Mouse (Mus musculus) heart, embryonic 14.5 days (tissue): ENCODE results near the gene Myof. TPM values are rescaled to one million over a fixed set of nuclear protein-coding genes. Genes with fewer than 3 reads are reported as not detected.

ENCODE experiments used
- ATAC-seq: fragments of 200-750 bp; cut with Nextera tagmentation; 2 replicates; pipeline ENCODE4 v1.8.0; 2017; ENCODE audit warnings: low read depth, moderate TSS enrichment; ENCODE audit not compliant: insufficient number of reproducible peaks, insufficient read depth, low FRiP score
- H3K27ac ChIP-seq, 2 experiments: fragments of 200-500 bp in 1 of 2; fragments of 300-500 bp in 1 of 2; sonication (generic) in 1 of 2; replicated peaks in 1 of 2; 2 replicates each; pipeline ENCODE4 v1.5.1; 2012 to 2014; ENCODE audit warnings: low read depth in 2 of 2, low read length in 2 of 2, control low read depth in 1 of 2, mild to moderate bottlenecking in 1 of 2, mixed read lengths in 1 of 2; ENCODE audit not compliant: control insufficient read depth in 1 of 2, insufficient read depth in 1 of 2
- H3K27me3 ChIP-seq: fragments of 300-500 bp; sonication (generic); 2 replicates; pipeline ENCODE4 v1.6.1; 2014; ENCODE audit warnings: mild to moderate bottlenecking, low read length, control low read depth; ENCODE audit not compliant: control insufficient read depth, insufficient read depth
- H3K36me3 ChIP-seq: fragments of 300-500 bp; sonication (generic); 2 replicates; pipeline ENCODE4 v1.6.1; 2014; ENCODE audit warnings: mild to moderate bottlenecking, control low read depth, low read length, mixed read lengths; ENCODE audit not compliant: control insufficient read depth, insufficient read depth
- H3K4me1 ChIP-seq, 2 experiments: fragments of 200-500 bp in 1 of 2; fragments of 300-500 bp in 1 of 2; sonication (generic) in 1 of 2; 2 replicates each; pipeline ENCODE4 v1.6.1; 2012 to 2014; ENCODE audit warnings: low read length in 2 of 2, control low read depth in 1 of 2, mixed read lengths in 1 of 2; ENCODE audit not compliant: control insufficient read depth in 2 of 2, insufficient read depth in 2 of 2
- H3K4me2 ChIP-seq: fragments of 300-500 bp; sonication (generic); 2 replicates; pipeline ENCODE4 v1.6.1; 2014; ENCODE audit warnings: mild to moderate bottlenecking, low read length
- H3K4me3 ChIP-seq, 2 experiments: fragments of 200-500 bp in 1 of 2; fragments of 300-500 bp in 1 of 2; sonication (generic) in 1 of 2; 2 replicates each; pipeline ENCODE4 v1.5.1; 2012 to 2014; ENCODE audit warnings: low read length in 2 of 2, mild to moderate bottlenecking in 2 of 2, control low read depth in 1 of 2, low read depth in 1 of 2, moderate library complexity in 1 of 2; ENCODE audit not compliant: control insufficient read depth in 1 of 2, insufficient read depth in 1 of 2
- H3K9ac ChIP-seq: fragments of 300-500 bp; sonication (generic); 2 replicates; pipeline ENCODE4 v1.6.1; 2014; ENCODE audit warnings: mild to moderate bottlenecking, low read length
- H3K9me3 ChIP-seq: fragments of 300-500 bp; sonication (generic); 2 replicates; pipeline ENCODE4 v1.6.1; 2016; ENCODE audit warnings: low read length, control low read depth; ENCODE audit not compliant: control insufficient read depth
- WGBS: fragments of 180-500 bp; shearing (Covaris S2); extraction: QIAGEN DNeasy Blood & Tissue Kit; methylation state at CpG from one replicate; pipeline ENCODE4 v1.1.7; 2014; 5-methylcytosine and 5-hydroxymethylcytosine counted together
- polyA plus RNA-seq: library from polyadenylated mRNA; unstranded; fragments of >200 nt; fragmentation: Nextera tagmentation; extraction: Ambion mirVana; gene quantifications from 2 replicates; pipeline ENCODE4 v1.2.1, GENCODE M21; 2014

Myof gene
- polyA plus RNA-seq, 1 experiment from 2014 or later: 5.3 TPM

DNA sequence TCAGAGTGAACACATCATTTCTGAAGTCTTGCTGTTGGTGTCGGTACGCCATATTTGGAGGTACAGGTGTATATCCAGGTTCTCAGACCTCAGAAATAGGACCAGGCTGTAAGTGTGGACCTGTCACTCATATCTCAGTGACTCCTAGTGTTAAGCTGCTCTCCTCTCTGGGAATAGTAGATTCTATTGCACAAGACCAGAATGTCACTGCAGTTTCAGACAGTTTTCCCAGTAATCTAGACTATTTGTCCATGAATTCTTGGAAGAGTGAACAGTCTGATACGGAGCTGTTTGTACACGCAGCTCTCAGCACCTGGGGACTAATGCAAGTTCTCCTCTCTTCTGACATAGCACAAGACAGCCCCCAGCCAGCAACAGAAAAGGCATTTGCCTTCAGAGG is 42.4 kb downstream of the Myof start:
- ATAC-seq: no peak
- peaks cover 11% of the 10 kb centered on the region in 2 experiments for H3K4me1 ChIP-seq
- H3K4me2 ChIP-seq: no peak overlapping the region
- no peak overlapping the region for H3K4me3 ChIP-seq
- H3K36me3 ChIP-seq: no peaks in the 10 kb centered on the region
- 91% methylated on average over 4 of the region's 4 CpGs for WGBS
- H3K27ac ChIP-seq: no peak overlapping the region
- no peaks in the 10 kb centered on the region for H3K27me3 ChIP-seq
- no peaks in the 10 kb centered on the region for H3K9me3 ChIP-seq
- H3K9ac ChIP-seq: no peak overlapping the region

DNA sequence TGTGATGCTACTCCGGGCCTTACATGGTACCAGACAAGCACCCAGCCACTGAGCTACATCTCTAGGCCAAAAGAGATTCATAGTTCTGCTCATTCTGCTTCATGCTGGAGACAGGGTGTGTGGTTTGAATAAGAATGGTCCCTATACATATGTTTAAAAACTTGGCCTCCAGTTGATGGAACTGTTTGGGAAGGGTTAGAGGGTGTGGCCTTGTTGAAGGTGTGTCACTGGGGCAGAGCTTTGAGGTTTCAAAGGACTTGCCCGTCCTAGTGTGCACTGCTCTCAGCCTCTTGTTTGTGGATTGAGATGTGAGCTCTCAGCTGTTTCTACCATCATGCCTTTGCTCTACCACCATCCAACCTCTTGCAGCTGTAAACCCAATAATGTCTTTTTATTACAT is 43.4 kb downstream of the Myof start:
- peaks cover 10 to 11% of the 10 kb centered on the region in 2 experiments for H3K4me1 ChIP-seq
- no peak overlapping the region for H3K4me3 ChIP-seq
- no peak overlapping the region for H3K9ac ChIP-seq
- H3K4me2 ChIP-seq: no peak overlapping the region
- H3K27me3 ChIP-seq: no peaks in the 10 kb centered on the region
- no peak for ATAC-seq
- no peaks in the 10 kb centered on the region for H3K9me3 ChIP-seq
- no peaks in the 10 kb centered on the region for H3K36me3 ChIP-seq
- no peak overlapping the region for H3K27ac ChIP-seq
- 90% methylated on average over 2 of the region's 2 CpGs for WGBS

- no peak overlapping the region for H3K27ac ChIP-seq
- peaks cover 2 to 10% of the 10 kb centered on the region in 2 experiments; a peak in 2 of 4 replicates for H3K4me1 ChIP-seq
- no peaks in the 10 kb centered on the region for H3K36me3 ChIP-seq
- H3K4me2 ChIP-seq: no peak overlapping the region
- 79% methylated on average over 3 of the region's 3 CpGs for WGBS
- ATAC-seq: no peak
- H3K9me3 ChIP-seq: no peaks in the 10 kb centered on the region
- no peaks in the 10 kb centered on the region for H3K27me3 ChIP-seq
- H3K9ac ChIP-seq: no peak overlapping the region
- no peak overlapping the region for H3K4me3 ChIP-seq
Measured at GRCm38 (mm10) chr19:37994301-37994700, 49.1 kb downstream of the Myof start.

DNA sequence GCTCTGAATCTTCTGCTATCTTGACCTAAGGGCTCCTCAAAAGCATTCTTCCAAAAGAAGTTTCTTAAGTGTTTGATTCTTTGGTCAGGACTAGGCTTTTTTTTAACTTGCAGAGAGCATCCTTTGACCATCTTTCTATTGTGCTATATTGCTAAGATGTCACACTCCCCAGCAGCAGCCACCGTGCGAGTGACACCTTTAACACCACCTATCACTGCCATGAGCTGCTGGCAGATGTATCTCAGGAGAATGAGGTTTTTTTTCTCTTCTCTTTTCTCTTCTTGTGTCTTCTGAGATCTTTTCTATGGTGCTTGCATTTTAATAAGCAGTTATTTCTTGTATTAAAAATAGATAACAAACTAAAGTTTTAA is 51.2 kb downstream of the Myof start:
- 0 out of 2 replicates have a peak overlapping the region, but pooled peaks have one; percentile 8 for H3K4me2 ChIP-seq
- no peaks in the 10 kb centered on the region for H3K27me3 ChIP-seq
- 45% methylated on average over 2 of the region's 2 CpGs for WGBS
- H3K9ac ChIP-seq: no peak overlapping the region
- H3K4me3 ChIP-seq: no peak overlapping the region
- H3K27ac ChIP-seq: no peak overlapping the region
- no peaks in the 10 kb centered on the region for H3K9me3 ChIP-seq
- peaks cover 2 to 10% of the 10 kb centered on the region in 2 experiments; a peak in 2 of 4 replicates for H3K4me1 ChIP-seq
- no peak for ATAC-seq
- no peaks in the 10 kb centered on the region for H3K36me3 ChIP-seq

DNA sequence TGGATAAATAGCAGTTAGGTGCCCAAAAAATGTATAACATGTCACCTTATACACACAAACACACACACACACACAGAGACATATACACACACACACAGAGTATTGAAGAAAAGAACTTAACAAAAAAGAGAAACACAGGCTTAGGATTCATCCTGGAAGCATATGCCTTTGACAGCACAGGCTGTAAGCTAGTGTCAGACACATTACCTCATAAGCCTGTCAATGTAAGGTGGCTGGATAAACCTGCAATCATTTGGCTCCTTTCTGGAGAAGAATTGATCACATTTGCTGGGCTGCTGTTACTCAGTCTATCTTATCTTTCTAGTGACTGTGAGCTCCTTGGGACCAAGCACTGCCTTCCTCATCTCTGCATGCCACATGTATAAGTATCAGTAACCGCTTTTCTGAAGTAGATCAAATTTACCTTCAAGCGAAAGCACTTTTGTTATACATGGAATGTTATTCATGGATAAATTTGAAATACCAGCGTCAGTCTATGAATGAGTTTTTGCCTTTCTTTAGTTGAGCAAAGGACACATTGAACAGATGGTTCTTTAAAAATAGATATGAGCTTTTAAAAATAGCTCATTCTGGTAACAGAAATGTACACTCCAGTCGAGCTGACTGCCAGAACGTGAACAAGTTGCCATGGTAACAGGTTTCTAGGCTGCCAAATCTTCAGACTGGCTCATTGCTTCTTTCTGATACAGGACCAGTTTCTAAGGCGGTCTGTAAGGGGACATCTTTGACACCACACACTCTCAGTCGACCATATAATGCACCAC is 51.8 kb downstream of the Myof start:
- Histone ChIP-seq H3K9ac (no peak overlapping the region), H3K27ac (0 out of 4 replicates have a peak overlapping the region, but pooled peaks of 1 of the 2 experiments have one; percentile 31), H3K4me2 (peak overlapping the region; percentile 8; the same call in 1 of the 2 replicates), H3K4me3 (no peak overlapping the region), H3K27me3 (no peaks in the 10 kb centered on the region), H3K4me1 (peaks cover 2 to 10% of the 10 kb centered on the region in 2 experiments; a peak in 2 of 4 replicates), H3K36me3 (no peaks in the 10 kb centered on the region), H3K9me3 (no peaks in the 10 kb centered on the region)
- no peak for ATAC-seq
- 29% methylated on average over 7 of the region's 7 CpGs for WGBS

DNA sequence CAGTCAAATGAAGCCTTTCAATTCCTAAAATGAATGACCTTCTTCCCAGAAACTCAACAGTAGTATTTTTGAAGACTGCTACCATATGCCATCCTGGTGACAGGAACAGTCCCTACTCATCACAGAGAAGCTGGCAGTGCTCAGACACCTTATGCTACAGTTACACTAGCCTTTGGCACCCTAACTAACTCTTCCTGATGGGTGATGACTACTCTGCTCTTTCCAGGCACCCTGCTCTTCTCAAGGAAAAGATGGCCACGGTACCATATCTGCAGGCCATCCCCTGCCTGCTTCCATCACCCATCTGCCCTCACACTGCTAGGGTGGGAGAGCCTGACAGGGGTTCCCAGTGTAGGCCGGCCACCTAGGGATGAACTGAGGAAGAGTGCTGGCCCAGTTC is 53.4 kb downstream of the Myof start:
- ATAC-seq: no peak
- H3K9me3 ChIP-seq: no peaks in the 10 kb centered on the region
- no peak overlapping the region for H3K27ac ChIP-seq
- no peaks in the 10 kb centered on the region for H3K27me3 ChIP-seq
- WGBS: 76% methylated on average over 2 of the region's 2 CpGs
- H3K9ac ChIP-seq: no peak overlapping the region
- H3K36me3 ChIP-seq: no peaks in the 10 kb centered on the region
- H3K4me2 ChIP-seq: no peak overlapping the region
- H3K4me3 ChIP-seq: no peak overlapping the region
- peaks cover 2 to 10% of the 10 kb centered on the region in 2 experiments; a peak in 2 of 4 replicates for H3K4me1 ChIP-seq

GRCm38 (mm10) chr19:37988156-37988555 is 55.2 kb downstream of the Myof start:
- no peak overlapping the region for H3K4me3 ChIP-seq
- no peak overlapping the region for H3K4me2 ChIP-seq
- 83% methylated on average over 4 of the region's 4 CpGs for WGBS
- H3K27me3 ChIP-seq: no peaks in the 10 kb centered on the region
- no peak overlapping the region for H3K27ac ChIP-seq
- H3K4me1 ChIP-seq: peaks cover 2 to 10% of the 10 kb centered on the region in 2 experiments; a peak in 2 of 4 replicates
- no peaks in the 10 kb centered on the region for H3K9me3 ChIP-seq
- ATAC-seq: no peak
- H3K9ac ChIP-seq: no peak overlapping the region
- no peaks in the 10 kb centered on the region for H3K36me3 ChIP-seq
